Mouse (Mus musculus) retina, postnatal 7 days (tissue): Measurements from ENCODE around the gene Adra1b.

ENCODE experiments used
- DNase-seq: peaks from one replicate; pipeline ENCODE4 v3.0.0-alpha.2; 2012; ENCODE audit warnings: low read depth, low spot score

The Adra1b gene

DNA sequence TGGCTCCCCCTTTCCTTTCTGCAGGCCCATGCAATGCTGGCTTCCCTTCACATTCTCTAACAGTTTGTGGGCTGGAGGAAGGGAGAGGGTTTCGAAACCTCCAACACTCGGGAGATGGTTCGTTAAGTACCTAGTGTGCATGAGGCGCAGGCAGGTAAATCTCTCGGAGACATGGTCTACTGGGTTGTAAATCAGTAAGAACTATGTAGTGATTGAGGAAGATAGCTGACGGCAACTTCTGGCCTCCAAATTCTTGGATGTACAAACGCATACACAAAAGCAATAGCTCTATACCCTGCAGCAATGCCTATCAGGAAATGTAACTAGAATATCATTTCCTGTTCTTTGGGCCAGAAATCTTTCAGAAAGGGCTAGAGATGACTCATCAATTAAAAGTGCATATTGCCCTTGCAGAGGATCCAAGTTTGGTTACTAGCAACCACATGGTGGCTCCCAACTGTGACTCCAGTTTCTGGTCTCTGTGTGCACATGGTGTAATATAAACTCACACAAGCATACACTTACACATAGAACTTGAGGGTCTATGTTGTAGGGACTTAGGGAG is 172.2 kb downstream of the Adra1b start:
- no peak for DNase-seq

DNA sequence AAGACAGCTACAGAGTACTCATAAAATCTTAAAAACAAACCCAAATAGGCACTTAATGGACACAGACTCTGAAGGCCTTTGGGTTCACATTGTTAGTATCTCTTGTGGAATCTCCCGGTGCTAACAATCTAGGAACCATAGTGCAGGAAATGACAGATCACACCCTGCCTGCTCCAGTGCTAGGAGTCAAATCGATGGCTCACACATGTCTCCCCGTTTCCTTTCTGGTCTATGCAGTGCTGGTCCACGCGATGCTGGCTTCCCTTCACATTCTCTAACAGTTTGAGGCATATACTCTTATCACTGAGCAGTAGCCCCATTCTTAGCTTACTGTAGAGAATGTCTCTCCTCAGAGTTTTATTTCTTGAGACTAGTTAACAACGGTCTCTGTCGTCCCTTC is 173.2 kb downstream of the Adra1b start:
- no peak for DNase-seq
